Mouse (Mus musculus): ENCODE data around the gene Zfhx3.

The Zfhx3 gene

DNA sequence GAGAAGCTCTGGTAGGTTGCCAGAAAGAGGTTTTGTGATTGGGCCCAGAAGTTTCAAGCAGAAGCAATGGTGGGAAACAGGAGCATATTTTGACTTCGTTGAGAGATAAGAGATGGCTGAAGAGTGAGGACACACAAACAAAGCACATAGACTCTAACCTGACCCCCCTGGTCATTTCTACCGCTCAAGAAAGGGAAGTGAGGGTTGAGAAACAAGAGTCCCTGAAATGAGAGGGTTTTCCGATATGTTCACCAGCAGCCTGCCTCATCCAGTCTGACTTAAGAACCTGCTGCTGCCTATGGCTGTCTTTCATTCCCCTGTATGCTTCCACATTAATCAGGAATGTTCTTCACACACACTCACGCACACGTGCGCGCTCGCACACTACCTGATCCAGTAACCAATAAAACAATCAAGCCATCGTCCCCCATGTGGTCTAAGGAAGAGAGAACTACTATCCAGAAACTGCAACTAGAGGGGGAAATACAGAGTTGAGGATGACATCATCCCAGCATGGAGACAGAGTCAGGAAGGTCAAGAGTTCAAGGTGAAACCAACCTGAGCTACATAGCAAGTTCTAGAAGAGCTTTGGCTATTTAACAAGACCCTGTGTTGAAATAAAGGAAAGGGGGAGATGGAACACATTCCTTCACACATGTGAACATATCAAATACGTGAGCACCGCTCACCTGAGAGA, 649.7 kb downstream of the Zfhx3 start:
- DNase-seq (ENCODE audit: low read depth) = no peak

DNA sequence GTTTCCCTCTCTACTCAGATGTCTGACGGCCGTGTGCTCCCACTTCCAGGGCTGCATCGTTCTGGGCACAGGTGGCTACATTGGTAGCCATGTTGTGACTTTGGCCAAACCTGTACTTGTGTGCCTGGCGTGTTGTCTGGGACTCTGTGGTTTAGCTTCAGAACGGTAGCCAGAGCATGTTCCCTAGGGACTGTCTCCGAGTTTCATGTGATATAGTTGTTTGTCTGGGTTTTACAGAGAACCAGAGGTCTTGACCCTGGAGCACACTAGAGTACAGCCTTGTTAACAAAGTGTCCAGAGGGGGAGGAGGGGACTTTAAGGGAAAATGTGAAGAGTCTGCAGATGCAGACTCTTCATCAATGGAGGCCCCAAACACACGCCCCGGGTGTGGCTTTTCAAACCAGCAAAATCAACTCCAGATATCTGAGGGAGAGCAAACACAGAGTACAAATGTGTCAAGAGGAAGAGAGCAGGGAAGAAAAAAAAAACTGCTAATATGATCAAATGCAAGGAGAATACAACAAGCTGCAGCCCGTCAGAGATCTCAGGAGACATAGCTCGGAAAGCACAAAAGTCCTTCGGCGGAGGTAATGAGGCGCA, 650.6 kb downstream of the Zfhx3 start:
- DNase-seq (ENCODE audit: low read depth) = no peak

- peak; percentile 82 for DNase-seq (ENCODE audit: low read depth)
Measured at GRCm38 (mm10) chr8:108593891-108594290, 651.4 kb downstream of the Zfhx3 start.

DNA sequence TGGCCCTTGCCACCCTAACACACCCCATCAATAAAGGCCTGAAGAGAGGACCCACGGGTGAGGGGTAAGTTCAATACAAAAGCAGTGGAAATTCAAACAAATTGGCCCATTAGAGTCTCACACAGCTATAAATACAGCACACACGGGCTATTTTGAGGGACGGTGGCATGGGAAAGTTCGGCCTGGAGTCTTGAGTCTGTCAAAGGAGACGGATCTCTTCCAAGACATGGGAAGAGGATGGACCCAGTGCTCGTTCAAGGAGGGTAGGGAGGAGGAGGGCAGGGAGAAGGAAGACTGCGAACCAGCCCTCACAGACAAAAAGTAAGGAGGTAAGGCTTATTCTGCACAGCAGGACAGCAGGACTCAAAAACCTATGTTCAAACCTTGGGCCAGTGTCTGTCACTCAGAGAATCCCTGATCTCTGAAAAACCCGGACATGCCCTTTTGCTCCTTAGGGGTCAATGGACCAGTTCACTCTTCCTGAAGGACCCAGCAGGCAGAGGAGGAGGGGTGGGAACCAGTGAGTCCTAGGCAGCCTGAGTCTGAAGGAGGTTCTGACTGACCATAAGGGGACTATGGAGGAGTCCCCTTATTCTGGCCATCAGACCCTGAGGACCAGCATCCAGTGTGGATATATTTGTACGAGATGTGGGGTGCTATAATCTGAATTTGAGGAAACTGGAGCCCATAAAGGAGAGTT, 652.1 kb downstream of the Zfhx3 start:
- no peak for DNase-seq (ENCODE audit: low read depth)

DNA sequence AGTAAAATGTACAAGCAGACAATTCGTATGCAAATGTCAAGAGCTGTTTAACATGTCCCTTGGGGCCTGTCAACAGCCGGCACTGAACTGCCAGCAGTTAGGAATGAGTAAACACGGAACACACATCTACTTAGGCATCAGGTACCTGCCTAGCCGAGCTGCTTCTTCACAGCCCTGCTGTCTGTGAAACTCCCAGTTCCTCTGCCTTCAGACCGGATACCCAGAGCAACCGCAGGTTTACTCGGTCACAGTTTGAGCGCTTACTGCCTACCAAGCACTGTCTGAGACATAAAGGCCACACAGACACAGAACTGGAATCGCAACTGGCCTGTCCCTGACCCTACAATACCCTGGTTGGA, 652.6 kb downstream of the Zfhx3 start:
- DNase-seq (ENCODE audit: low read depth) = no peak

- no peak for DNase-seq (ENCODE audit: low read depth)
Measured at GRCm38 (mm10) chr8:108595721-108596495, 653.5 kb downstream of the Zfhx3 start.

DNA sequence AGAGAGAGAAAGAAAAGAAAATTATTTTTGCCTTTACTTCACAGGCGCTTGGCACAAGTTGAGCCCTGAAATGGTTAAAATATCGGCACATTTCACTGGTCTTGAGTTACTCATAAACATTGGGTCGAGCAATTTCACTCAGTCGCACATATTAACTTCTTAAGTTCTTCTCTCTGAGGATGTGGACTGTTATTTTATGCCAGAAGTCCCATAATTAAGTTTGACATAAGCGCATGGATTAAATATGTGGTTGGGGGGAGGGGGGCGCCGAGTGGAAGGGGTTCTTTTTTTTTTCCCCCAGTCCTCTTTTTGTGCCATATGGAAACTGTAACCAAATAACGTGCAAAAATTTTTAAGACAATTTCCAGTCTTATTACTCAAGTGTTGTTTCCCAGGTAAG, 656.6 kb downstream of the Zfhx3 start:
- no peak for DNase-seq (ENCODE audit: low read depth)

GRCm38 (mm10) chr8:108599558-108599957, 657.1 kb downstream of the Zfhx3 start:
- DNase-seq (ENCODE audit: low read depth) = no peak

DNA sequence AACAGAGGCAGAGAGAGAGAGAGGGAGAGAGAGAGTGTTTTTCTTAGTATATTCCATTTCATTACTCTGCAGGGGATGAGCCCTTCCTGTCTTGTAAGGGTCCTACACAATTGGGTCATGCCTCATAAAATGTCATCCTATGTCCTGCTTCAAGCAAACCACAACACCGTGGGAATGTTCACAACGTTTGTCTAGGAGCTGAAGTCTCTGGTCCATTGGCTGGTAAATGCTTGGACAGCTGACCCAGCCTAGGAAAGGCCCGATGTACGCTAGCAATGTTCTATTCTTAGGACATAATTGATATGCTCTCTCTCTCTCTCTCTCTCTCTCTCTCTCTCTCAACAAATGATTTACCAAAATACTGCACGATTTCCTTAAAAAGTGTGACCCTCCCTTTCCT, 666.2 kb downstream of the Zfhx3 start:
- DNase-seq (ENCODE audit: low read depth) = no peak

GRCm38 (mm10) chr8:108609114-108609513, 666.7 kb downstream of the Zfhx3 start:
- no peak for DNase-seq (ENCODE audit: low read depth)

- DNase-seq (ENCODE audit: low read depth) = no peak
Measured at GRCm38 (mm10) chr8:108611141-108611674, 668.8 kb downstream of the Zfhx3 start.

DNA sequence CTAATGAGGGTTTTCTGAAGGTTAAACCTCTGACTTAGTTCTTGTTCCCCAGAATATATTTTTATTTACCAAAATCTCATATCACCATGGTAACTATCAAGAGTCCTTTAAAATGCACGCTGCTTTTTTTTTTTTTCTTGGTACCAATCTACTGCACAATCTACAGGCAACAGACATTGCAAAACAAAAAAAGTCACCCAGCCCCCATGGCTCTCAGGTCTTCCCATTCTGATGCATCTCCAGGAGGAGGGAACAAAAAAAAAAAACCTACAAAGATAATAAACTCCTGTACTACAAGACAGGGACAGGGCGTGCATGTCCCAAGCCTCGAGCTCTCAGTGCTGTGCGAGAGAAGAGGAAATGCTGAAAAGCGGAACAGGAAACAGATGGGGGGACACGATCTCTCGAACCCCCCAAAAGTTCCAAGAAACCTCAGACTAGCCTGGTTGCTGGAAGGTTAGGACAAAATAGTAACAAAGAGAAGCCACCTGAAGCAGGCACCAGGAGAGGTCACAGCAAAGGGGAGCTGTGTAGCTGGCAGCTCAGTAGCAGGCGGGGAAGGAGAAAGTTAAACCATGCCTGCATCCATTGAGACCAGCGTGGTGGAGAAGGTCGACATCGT, 669.5 kb downstream of the Zfhx3 start:
- no peak for DNase-seq (ENCODE audit: low read depth)

DNA sequence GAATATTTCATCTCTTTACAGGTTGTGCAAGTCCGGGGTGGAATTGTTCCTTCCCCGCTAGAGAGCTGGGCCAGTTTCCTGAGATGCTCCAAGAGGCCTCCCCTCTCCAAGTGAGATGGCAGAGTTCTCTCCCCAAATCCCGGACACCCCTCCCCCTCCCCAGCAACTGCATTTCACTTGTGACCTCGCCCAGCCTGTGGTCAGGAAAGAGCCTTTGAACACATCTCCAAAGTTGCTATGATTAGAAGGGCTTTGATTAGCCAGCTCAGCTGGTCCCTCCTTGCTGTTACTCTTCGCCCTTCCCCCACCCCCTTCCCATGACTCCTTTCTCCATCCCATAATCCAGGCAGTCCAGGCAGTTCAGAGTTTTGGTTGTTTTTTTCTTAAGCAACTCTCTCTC, 670.4 kb downstream of the Zfhx3 start:
- no peak for DNase-seq (ENCODE audit: low read depth)

GRCm38 (mm10) chr8:108613280-108613679, 670.8 kb downstream of the Zfhx3 start:
- no peak for DNase-seq (ENCODE audit: low read depth)

- DNase-seq (ENCODE audit: low read depth) = no peak
Measured at GRCm38 (mm10) chr8:108621296-108621695, 678.9 kb downstream of the Zfhx3 start.

GRCm38 (mm10) chr8:108623660-108624059, 681.2 kb downstream of the Zfhx3 start:
- DNase-seq (ENCODE audit: low read depth) = peak; percentile 9

DNA sequence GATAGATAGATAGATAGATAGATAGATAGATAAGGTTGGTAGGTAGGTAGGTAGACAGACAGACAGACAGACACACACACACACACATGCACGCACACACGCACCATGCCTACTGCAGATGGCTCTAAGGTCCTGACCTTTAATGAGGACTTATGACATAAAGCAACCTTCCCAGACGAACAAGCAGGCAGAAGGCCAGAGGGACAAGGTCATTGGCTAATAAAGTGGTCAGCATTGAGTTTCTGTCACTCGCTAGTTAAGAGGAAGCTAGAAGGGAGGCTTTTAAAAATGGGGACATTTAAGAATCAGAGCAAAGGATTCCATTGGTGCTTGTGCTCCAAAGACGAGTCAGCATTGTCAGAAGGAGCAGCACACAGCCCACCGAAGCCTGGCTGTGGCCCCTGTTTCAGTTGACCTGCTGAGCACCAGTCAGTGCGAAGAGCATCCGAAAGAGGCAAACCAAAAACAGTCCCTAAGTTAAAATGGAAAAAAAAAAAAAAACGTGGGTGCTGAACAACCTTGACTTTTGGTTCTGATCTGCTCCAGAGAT, 683.2 kb downstream of the Zfhx3 start:
- no peak for DNase-seq (ENCODE audit: low read depth)

DNA sequence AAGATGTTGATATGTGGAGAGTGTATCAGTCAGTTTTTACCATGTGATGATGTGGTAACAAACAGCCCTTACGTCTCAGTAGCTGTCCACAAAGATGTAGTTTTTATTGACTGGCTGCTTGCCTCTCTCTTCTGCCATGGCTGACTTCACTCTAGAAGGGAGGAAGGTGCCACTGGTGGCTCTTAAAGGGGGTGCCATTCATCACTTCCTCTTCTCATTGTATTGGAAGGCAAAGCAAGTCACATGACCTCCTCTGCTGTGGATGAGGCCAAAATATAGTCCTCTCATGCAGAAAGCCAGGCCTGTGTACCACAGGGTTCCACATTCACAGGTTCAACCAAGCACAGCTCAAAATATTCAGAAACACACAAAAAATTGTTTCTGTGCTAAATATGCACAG, 688.6 kb downstream of the Zfhx3 start:
- DNase-seq (ENCODE audit: low read depth) = no peak

DNA sequence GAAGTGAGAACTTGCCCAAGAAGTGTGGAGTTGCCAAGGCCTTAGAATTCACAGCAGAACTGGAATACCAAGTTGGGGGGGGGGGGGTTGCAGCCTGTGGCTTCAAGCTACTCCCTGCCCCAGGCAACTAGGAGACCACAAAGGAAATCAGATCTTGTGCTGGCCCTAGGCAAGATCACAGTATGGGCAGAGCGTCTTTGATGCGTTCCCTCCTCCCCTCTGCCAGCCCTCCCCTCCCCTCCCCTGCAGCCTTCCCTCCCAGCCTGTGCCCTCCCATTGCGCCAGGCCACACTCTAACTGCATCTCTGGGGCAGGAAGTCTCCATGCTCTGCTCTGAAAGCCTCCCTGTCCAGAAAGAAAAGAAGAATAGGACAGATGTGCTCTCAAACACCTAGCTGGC, 691.8 kb downstream of the Zfhx3 start:
- no peak for DNase-seq (ENCODE audit: low read depth)

- DNase-seq (ENCODE audit: low read depth) = no peak
Measured at GRCm38 (mm10) chr8:108637887-108638286, 695.4 kb downstream of the Zfhx3 start.

DNA sequence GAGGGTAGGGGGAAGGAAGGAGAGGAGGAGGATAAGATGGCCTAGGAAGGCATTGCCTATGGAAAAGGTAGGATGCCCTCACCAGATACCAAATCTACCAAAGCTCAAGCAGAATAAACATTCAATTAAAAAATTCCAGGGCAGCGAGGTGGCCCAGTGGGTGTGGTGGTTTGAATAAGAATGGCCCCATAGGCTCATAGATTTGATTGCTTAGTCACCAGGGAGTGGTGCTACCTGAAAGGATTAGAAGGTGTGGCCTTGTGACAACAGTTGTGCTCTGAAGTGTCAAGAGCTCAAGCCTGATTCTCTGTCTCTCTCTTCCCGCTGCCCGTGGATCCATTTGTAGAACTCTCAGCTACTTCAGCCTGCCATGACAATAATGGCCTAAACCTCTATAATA, 703.2 kb downstream of the Zfhx3 start:
- no peak for DNase-seq (ENCODE audit: low read depth)

DNA sequence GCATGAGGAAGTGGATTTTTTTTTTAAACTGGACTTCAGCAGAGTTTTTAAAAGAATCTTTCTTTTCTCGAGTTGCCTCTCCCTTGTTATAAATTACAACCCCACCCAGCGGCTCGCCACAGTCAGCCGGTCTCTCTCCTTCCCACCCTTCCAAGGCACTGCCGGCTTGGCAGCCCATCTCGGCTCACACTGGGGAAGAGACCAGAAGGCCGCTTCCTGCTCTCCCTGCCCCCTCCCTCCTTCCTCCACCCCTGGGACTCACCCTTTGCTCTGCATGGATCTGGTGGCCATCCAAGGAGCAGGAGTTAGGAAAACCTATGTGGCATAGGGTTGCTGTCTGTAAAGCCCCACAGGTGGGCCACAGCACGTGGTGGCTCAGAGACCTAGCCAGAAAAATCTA, 705.1 kb downstream of the Zfhx3 start:
- DNase-seq (ENCODE audit: low read depth) = no peak

All from NIH3T3 (cell line).